Mouse (Mus musculus) G1E-ER4 (cell line): ENCODE measurements around the gene Sec31b. TPM values are rescaled to one million over a fixed set of nuclear protein-coding genes. Genes with fewer than 3 reads are reported as not detected.

Source experiments
- GATA1 ChIP-seq: IDR thresholded peaks from one replicate; pipeline ENCODE4 v1.8.0; 2012; ENCODE audit warnings: low read length, inconsistent platforms
- polyA plus RNA-seq: library from polyadenylated mRNA; stranded (reverse); fragments of >175 nt; gene quantifications from 2 replicates; pipeline ENCODE4 v1.2.3, GENCODE M21; 2012

The Sec31b gene
- 0.25 and 0.31 TPM in 2 replicates for polyA plus RNA-seq

- no peak for TF ChIP-seq GATA1
Measured at GRCm38 (mm10) chr19:44545321-44546041, at the start of gene Sec31b. Gene Sec31b, minus strand, starts transcription at chr19:44545864.

DNA sequence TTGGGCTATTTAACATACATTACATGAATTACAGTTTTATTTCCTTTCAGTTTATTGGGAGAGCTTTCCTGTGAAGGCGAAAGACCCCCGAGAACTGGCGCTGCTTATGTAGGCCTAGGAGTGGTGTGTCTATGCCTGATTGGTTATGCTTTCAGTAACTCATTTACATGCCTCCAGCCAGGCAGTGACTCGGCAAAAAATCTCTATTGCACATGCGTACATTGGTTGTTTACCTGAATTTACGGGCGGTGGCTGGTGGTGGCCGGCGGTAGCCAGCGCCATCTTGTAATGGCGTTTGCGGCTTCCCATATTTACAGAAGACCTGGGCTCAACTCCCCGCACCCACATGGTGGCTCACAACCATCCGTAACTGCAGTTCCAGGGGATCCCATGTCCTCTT lies 48.5 kb upstream of the Sec31b start:
- TF ChIP-seq GATA1, result no peak

GRCm38 (mm10) chr19:44591638-44592037 lies 46.0 kb upstream of the Sec31b start:
- TF ChIP-seq GATA1, result no peak

- TF ChIP-seq GATA1, result no peak
Measured at GRCm38 (mm10) chr19:44590992-44591391, 45.3 kb upstream of the Sec31b start.

GRCm38 (mm10) chr19:44589591-44590223 lies 44.0 kb upstream of the Sec31b start:
- TF ChIP-seq GATA1, result no peak

GRCm38 (mm10) chr19:44588036-44588435 lies 42.4 kb upstream of the Sec31b start:
- no peak for TF ChIP-seq GATA1

DNA sequence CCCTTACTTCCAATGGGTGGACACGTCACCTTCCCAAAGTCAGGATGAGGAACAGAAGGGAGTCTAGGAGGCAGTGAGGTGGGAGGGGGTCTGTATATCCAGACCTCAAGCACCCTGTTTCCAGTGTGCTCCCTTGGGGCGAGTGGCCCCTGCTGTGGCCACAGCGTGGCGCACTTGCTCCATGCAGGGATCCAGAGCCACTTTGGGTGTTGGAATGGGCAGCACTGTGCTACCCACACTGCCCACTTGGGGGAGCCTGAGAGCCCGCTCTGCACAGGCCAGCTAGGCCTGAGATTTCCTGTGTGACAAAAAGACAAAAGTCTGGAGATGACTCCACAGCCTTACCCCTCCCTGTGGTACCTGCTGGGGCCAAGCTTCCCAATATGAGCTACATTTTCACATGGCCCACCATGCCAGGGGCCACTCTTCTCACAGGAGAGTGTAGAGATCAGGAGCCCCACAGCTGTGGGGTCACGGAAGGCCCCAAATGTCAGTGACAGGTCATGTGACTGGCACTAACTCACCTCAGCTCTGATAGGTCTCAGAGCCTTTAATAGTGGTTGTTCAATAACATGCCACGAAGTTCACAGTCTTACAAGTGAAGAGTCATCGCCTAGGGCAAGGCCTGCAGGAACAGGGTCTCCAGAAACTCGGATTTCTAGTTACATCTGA lies 37.1 kb upstream of the Sec31b start:
- no peak for TF ChIP-seq GATA1

DNA sequence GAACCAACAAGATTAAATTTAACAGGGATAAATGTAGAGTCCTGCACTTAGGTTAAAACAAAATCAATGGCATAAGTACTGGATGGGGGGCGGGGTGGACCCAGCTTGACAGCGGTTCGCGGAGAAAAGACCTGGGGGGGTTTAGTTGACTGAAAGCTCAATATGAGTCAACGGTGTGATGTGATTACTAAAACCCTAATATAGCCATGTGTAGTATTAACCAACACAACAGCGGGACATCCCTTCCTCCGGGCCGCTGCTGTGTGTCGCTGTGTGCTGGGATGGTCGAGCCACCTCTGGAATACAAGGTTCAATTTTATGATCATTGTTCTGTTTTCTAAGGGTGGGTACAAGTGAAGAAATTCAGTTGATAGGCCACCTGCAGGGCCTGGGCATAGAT lies 36.4 kb upstream of the Sec31b start:
- no peak for TF ChIP-seq GATA1

DNA sequence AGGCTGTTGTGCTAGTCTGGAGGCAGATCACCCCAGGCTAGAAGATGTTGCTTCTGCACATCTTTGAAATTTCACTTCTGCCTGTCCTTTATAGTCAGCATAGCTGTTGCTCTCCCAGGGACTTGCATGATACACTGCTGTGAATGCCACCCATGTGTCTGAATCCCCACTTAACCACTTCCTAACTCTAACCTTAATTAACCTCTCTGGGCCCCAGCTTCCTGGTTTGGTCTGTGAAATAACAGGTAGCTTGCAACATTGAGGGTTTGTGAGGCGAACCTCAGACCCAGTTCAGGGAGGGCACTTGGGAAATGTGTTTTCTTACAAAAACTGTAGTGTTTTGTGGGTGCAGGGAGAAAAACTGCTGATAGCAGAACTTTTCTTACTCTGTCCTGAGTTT lies 32.4 kb upstream of the Sec31b start:
- no peak for TF ChIP-seq GATA1

DNA sequence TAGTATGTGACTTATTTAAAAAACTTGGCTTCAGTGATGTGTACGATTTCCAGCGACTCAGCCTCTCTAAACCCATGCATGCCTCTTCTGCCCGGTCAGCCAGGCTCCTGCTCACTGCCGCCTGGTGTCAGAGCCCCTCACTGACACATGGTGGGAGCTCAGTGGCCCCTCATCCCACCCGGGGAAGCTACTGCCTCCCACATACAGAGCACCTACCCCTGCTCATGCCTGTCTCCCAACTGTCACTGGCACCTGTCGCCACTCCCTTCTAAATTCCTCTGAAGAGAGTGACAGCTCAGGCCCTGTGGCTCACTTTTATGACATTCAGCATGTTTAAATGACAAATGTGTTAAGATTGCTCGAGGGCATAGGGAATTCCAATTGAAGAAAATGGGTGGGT lies 30.6 kb upstream of the Sec31b start:
- no peak for TF ChIP-seq GATA1

DNA sequence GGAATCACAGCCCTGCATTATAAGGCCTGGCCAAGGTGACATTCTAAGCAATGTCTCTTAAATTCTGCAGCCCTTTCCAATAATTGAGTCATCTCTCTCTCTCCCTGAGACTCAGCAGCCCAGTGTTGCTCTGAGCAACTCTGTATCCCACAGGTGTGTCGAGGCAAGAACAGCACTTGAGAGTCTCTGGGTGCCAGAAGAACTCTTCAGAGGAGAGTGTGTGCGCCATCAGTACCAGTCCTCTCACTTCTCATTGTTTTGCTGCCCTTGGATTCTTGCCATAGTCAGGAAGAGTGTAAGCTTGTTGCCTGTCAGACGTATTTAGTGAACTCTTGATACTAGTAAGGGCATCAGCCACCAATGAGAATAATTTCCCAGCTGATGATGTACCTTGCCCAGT lies 22.1 kb upstream of the Sec31b start:
- TF ChIP-seq GATA1, result no peak

GRCm38 (mm10) chr19:44564006-44564405 lies 18.3 kb upstream of the Sec31b start:
- no peak for TF ChIP-seq GATA1

GRCm38 (mm10) chr19:44562652-44563206 lies 17.1 kb upstream of the Sec31b start, which contains the start of gene Hif1an:
Gene Hif1an, plus strand, starts transcription at chr19:44562850.
- no peak for TF ChIP-seq GATA1

- no peak for TF ChIP-seq GATA1
Measured at GRCm38 (mm10) chr19:44554861-44555590, 9.4 kb upstream of the Sec31b start, which contains the start of gene Ndufb8. Gene Ndufb8, minus strand, starts transcription at chr19:44555440.

DNA sequence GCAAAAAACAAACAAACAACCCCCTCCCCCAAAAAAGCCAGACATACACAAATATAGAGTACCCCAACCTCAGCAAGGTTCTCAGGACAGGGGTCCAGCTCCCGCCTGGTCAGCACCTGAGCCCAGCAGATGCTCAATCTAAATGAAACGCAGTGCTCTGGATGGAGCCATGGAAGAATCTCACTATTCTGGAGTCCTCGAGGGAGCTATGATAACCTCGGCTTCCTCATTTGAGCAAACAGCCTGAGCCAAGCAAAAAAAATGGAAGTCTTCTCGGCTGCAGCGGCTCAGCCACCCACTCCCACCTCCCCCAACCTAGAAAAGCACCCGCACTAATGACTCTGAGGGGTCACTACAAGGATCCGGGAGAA lies 8.8 kb upstream of the Sec31b start:
- no peak for TF ChIP-seq GATA1
